Mouse (Mus musculus): ENCODE measurements around the gene Ttc7b.

Ttc7b gene

GRCm38 (mm10) chr12:100483054-100483453, 37.6 kb downstream of the Ttc7b start:
- DNase-seq, result no peak

- DNase-seq, result no peak
Observed at GRCm38 (mm10) chr12:100482255-100482654, 38.4 kb downstream of the Ttc7b start.

- no peak for DNase-seq
Observed at GRCm38 (mm10) chr12:100481443-100482026, 39.1 kb downstream of the Ttc7b start.

- DNase-seq, result no peak
Observed at GRCm38 (mm10) chr12:100480642-100481442, 39.8 kb downstream of the Ttc7b start.

GRCm38 (mm10) chr12:100479892-100480621, 40.6 kb downstream of the Ttc7b start:
- peak; percentile 83 for DNase-seq

GRCm38 (mm10) chr12:100479270-100479869, 41.3 kb downstream of the Ttc7b start:
- no peak for DNase-seq

- DNase-seq, result no peak
Observed at GRCm38 (mm10) chr12:100478615-100479014, 42.0 kb downstream of the Ttc7b start.

GRCm38 (mm10) chr12:100478151-100478550, 42.5 kb downstream of the Ttc7b start:
- DNase-seq, result no peak

GRCm38 (mm10) chr12:100477474-100477873, 43.2 kb downstream of the Ttc7b start:
- no peak for DNase-seq

GRCm38 (mm10) chr12:100476351-100476750, 44.3 kb downstream of the Ttc7b start:
- DNase-seq, result no peak

- no peak for DNase-seq
Observed at GRCm38 (mm10) chr12:100475489-100475888, 45.1 kb downstream of the Ttc7b start.

- DNase-seq, result no peak
Observed at GRCm38 (mm10) chr12:100474661-100475321, 45.8 kb downstream of the Ttc7b start.

- no peak for DNase-seq
Observed at GRCm38 (mm10) chr12:100470295-100470694, 50.3 kb downstream of the Ttc7b start.

GRCm38 (mm10) chr12:100469503-100470293, 50.9 kb downstream of the Ttc7b start:
- DNase-seq, result no peak

- no peak for DNase-seq
Observed at GRCm38 (mm10) chr12:100465101-100465715, 55.4 kb downstream of the Ttc7b start.

GRCm38 (mm10) chr12:100457701-100458100, 62.9 kb downstream of the Ttc7b start:
- no peak for DNase-seq

GRCm38 (mm10) chr12:100456257-100456975, 64.2 kb downstream of the Ttc7b start:
- no peak for DNase-seq

- no peak for DNase-seq
Observed at GRCm38 (mm10) chr12:100455453-100455852, 65.2 kb downstream of the Ttc7b start.

- DNase-seq, result no peak
Observed at GRCm38 (mm10) chr12:100447701-100448277, 72.8 kb downstream of the Ttc7b start.

- DNase-seq, result no peak
Observed at GRCm38 (mm10) chr12:100447161-100447560, 73.5 kb downstream of the Ttc7b start.

All from thymus, postnatal 14 days (tissue).